Mouse (Mus musculus) G1E-ER4 (cell line): ENCODE results near the gene Slc35e4. TPM values are rescaled to one million over a fixed set of nuclear protein-coding genes. Genes with fewer than 3 reads are reported as not detected.

Experiments used
- GATA1 ChIP-seq: IDR thresholded peaks from one replicate; pipeline ENCODE4 v1.8.0; 2012; ENCODE audit warnings: low read length, inconsistent platforms
- polyA plus RNA-seq: library from polyadenylated mRNA; stranded (reverse); fragments of >175 nt; gene quantifications from 2 replicates; pipeline ENCODE4 v1.2.3, GENCODE M21; 2012

Gene Slc35e4
- not detected in 2 replicates for polyA plus RNA-seq

DNA sequence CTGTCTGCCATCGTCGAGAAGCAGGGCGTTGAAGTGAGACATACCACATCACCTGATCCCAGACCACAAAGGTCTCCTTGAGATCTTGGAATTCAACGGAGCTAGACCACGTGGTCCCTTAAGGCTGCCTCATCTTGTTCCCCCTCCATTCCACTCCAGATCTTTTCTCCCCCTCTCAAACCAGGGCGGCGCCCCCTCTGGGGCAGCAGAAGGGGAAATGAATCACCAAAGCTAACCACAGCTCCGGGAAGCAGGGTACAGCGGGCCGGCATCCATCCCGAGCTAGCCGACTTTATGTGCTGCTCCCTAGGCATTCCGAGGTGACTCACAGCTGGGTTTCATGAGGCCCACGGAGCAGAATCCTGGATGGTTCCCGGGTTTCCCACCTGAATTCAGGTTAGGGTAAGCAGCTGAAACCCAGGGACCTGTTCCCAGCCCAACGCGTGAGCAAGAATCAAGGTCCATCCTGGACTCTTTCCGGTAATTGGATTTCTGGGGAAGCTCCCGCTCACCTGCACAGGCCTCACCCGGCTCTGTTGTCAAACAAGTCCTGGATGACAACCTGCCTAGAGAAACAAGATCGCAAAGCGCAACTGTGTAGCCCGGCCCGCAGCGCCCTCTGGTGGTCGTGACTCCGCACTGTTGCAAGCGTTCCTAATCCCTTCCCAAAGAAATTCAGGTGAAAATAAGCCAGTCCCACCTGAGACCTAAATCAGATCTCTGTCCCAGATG lies at the start of gene Slc35e4:
Gene Slc35e4 (minus strand): TSS at position 556 of the 732 bp plus-strand sequence.
- no peak for TF ChIP-seq GATA1

DNA sequence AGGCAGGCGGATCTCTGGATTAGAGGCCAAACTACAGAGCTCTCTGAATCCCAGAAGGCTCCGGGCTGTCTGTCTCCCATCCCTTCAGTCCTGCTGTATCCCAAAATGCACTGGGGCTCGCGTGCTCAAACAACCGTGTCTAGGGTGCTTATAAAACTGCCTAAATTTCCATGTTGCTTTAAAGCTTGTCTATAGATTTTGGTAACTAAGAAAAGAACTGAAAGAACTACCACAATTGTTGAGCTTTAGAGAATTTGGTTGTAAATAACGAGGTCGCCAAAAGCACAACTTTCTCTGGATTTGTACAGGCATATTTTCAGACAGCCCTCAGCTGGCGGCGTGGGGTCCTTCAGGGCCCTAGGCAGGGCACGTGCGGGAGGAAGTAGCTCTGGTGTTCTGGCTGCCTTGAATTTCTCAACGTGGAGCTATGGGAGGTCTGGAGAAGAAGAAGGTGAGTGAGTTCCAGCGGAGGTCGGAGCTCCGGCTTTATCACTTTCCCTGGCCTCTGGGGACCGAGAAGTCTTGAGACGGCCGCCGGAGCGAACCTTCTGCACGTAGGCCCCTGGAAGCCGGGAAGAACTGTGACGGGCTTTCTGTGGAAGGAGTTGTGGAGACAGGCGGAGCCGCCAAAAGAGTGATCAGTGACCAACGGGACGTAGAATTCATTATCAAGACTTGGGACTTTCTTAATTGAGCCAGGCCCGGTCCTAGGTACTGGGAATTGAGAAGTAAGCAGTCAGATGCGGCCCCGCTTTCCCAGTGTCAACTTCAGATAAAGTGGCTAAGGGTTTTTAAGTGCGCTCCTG lies 49.3 kb upstream of the Slc35e4 start, which contains the start of gene Pes1:
Gene Pes1 (plus strand): TSS at position 366 of the 806 bp plus-strand sequence.
- TF ChIP-seq GATA1: no peak

DNA sequence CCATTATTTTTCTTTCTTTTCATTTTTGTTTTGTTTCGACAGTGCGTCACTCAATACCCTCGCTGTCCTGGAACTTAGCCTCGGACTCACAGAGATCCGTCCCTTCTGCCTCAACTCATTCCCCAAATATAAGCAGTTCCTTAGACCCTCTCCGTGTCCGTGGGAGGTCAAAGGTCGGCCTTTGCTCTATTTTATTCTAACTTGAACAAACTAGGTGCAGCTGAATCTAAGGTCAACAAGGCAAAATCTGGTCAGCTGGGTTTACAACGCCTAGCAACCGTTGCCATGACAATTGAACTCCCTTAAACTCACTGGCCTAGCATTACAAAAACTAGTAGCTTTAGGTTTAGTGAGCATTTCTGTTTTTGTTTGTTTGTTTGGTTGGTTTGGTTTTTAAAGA lies 48.7 kb upstream of the Slc35e4 start:
- TF ChIP-seq GATA1: no peak

DNA sequence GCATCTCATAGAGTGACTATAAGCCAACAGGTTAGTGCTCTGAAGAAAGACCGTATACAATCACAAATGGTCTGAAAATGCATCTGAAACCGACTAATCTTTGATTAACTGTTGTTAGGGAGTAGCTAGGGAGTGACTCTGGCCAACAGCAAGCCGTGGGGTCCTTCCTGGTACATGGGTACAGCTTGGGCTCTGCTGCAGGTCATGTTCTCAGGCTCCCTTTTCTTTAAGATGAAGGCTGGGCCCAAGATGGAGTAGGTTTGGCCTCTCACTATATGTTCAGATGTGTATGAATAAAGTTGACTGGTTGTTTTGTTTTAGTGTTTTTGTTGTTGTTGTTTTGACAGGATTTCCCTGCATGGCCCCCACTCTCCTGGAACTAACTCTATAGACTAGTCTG lies 47.3 kb upstream of the Slc35e4 start:
- TF ChIP-seq GATA1: no peak

DNA sequence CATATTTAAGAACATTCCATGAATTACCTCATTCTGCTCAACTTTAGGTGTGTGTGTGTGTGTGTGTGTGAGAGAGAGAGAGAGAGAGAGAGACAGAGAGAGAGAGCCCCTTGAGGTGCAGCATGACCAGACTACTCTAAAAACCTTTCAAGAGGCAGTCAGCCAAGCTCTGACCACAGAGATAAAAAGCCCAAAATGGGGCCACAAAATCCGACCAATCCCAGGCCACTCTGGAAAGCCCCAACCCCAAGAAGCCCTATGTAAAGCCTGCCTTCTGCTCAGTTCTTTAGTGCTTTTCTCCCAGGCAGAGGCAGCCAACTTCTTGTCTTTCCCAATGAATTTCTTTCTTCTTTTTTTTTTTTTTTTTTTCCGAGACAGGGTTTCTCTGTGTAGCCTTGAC lies 46.4 kb upstream of the Slc35e4 start:
- no peak for TF ChIP-seq GATA1

DNA sequence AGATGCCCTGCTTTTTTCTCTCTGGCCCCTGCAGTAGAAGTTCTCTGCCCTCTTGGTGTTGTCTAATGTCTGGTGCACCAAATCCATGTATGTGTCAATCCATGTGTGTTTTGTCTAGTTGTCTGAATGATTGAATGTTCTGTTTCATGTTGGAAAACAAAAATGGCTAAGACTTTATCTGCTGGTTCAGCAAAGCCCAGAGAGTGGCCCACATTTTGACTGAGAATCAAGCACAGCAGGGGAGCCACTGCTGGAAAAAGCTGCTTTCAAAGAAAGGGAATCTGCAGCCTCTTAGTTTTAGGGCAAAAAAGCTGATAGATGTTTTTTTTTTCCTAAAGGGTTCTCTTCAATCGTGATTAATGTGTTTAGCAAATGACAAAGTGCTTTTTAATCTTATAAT lies 31.9 kb upstream of the Slc35e4 start:
- TF ChIP-seq GATA1: no peak

DNA sequence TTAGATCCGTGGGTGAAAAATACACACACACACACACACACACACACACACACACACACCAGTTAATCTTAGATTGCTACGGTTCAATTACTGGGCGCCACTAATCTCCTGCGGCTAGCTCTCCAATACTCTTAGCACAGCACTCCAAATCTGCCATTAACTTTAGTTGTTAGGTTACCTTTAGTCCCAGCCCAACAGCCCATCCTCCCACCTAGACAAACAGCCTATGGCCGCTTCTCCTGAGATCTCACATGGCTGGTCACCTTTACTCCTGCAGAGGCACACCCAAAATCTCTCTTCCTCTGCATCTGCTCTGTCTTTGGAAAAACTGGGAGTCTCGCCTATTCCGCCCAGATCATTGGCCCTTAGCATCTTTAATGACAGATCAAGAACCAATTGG lies 26.9 kb upstream of the Slc35e4 start:
- no peak for TF ChIP-seq GATA1

DNA sequence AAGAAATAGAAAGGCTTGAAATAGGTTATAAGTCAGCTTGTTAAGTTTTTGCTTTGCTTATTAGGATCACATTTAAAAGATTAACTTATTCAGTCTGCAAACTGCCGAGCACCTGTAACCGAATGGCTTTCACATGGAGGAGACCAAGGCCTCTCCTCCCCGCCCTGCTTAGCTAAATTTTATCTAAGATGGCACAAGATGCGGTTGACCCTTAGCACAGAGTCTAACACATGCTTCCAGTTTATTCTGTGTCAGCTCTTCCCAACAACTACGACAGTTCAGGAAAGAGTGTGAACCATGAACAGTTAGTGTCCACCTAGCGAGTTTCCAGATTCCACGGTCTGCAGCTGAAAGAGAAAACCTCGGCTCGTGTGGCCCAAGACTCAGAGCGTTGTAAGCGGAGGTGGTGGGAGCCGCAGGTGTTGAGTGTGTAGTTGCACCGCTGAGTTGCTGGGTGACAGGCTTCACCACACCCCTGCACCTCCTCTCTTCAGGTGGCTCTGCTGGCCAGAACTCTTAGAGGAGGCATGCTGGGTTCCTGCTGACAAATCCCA lies 22.9 kb upstream of the Slc35e4 start:
- TF ChIP-seq GATA1: no peak

DNA sequence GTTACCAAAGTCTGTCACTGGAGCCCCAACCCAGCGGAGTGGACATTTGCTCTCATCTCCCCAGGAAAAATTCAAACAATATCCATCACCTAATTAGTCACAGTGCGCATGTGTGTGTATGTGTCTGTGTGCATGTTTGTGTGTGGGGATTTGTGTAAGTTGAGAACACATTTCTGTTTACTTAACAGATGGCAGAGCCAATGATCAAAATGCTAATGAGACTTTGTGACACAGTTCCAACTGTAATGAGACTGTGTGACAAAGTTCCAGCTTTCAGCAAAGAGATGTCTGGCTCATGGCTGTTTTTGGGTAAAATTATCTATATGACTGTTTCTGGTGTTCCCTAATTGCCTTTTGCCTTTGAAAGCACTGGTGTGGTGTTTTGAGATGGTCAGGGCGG lies 21.9 kb upstream of the Slc35e4 start:
- TF ChIP-seq GATA1: no peak

DNA sequence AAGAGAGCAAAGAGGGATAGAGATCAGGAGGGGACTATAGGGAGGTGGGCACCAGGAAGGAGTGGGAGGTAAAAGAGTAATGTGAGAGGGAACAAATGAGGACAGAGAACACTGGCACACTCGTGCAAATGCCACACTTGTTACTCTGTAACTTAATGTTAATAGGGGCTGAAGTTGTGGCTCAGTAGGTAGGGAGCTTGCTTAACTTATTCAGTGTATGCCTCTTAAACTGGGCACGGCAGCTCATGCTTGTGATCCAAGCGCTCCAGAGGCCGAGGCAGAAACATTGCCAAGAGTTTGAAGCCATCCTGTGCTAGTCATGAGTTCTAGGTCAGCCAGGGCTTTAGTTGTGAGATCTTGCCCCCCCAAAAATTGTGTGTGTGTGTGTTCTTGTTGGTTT lies 20.7 kb upstream of the Slc35e4 start:
- TF ChIP-seq GATA1: no peak

DNA sequence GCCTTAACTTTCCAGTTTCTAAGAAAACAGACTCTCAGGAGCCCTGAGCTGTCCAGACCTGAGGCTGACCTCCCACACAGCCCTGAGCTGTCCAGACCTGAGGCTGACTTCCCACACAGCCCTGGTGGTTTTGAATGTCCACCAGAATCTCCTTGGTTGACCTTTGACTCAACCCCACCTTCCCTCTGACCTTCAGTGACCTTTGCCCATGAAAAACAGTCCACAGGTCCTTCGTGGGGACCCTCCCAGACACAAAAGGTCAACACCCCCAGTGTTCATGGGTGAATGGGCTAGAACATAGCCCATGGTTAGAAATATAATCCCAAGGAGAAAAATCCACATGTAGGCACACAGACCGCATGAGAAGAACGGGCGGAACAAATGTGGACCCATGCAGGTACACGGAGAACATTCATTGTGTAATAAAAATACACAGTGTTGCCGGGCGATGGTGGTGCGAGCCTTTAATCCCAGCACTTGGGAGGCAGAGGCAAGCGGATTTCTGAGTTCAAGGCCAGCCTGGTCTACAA lies 19.4 kb upstream of the Slc35e4 start:
- no peak for TF ChIP-seq GATA1

DNA sequence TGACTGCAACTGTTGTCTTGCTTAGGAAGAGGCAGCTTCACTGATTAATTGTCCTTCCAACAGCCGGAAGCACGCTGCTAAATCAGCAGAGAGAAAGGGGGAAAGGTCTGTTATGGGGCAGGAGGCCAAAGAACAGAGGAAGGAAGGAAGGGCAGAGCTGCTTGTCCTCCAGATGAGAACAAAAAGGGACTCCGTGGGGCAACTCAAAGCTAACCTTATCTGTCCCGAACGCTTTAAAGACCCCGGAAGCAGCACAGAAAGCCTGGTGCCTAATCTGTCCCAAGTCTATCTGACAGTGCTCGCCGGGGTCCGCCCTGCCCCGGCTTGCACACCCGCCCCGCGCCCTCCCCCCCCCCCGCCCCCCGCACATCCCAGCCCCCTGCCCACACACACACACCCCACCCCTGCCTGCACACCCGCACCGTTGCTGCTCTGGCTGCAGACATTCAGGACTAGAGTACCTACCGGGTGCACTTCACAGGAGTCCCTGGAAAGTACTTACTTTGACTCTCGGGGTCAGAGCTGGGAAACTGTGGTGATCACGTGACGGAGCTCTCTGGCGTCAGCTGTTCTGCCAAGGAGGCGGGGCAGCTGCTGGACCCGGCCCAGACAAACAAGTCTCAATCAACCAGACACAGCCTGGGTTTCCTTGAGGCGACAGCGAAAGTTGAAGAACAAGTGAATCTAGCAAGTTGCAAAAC lies 17.2 kb upstream of the Slc35e4 start, which contains the start of gene Tcn2:
Gene Tcn2 (minus strand): TSS at position 649 of the 701 bp plus-strand sequence.
- TF ChIP-seq GATA1: no peak

DNA sequence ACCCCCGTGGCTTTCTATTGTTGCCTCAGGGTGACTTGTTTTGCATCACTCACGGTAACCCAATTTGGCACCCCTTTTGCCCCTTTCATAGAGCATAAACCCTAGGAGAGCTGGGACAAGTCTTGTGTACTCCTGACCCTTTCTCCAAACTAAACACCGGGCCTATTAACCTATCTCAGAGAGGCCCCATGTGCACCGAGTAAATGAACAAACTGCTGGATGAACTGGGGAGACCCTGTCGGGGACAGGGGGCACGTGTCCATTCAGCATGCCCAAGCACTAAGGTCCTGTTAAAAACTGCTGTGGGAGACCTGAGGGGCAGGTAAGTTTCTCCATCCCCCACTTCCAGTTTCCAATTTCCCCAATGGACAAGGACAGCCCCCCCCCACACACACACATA lies 16.5 kb upstream of the Slc35e4 start:
- no peak for TF ChIP-seq GATA1

DNA sequence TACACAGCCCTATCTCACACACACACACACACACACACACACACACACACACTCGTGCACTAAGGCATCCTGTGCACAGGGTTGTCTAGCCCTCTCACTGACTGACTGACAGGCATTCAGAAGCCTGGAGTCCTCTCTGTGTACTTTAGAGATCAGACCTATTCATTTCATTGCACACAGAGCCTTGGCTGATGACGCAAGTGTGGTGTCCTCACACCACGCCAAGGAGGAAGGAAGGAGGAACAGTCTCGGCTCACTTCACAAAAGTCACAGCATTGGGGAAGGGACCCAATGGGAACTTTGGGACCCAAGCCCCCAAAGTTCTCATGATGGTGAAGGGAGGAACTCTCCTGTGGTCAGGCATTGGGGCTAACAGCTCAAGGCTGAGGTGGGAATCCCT lies 15.6 kb upstream of the Slc35e4 start:
- TF ChIP-seq GATA1: no peak

DNA sequence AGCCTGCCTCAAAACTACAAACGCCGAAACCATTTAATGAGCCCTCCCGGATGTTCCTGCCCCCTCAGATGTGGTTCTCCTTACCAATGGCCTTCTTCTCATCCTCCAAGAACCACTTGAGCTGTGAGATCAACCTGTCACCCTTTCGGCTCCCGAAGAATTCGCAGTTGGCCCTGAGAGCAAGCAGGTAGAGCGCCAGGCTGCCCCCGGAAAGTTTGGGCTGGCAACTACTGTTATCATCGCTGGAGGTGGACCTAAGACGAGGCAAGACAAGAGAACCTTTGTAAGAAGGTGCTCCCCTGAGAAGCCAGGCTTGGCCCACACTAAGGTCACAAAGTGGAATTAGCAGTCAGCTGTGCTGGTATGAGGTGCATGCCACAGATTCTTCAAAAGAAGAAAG lies 11.5 kb upstream of the Slc35e4 start:
- no peak for TF ChIP-seq GATA1
